In the genomic region with DNA sequence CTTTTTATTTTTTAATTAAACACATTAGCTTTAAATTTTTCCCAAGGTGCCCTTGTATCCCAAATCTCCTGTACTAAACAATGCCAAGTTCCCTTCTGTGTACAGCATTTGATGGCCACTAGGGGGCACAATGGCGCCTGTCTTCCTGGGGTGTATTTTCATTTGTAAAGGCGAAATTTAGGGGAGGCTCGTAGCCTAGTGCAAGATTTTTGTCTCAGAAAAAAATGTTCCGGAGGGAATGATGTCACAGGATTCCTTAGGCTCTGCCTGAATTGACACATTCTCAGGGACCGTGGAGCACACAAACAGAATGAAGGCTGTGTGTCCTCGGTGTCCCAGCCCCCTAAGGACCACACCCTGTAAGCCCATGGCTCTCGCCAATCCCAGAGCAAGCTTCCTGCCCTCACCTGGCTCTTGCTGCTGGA, we compare ENCODE assay signal across 8 mouse cellular contexts.
DNase-seq lines count a peak whose midpoint lies in the region; ATAC-seq lines count a peak whose summit lies in the region.

No protein-coding gene starts in this region.

- no peaks in the 10 kb centered on the region for H3K36me3 ChIP-seq in midbrain, embryonic 14.5 days (ENCODE audit: control insufficient read depth, insufficient read depth, low read length)
- no peaks in the 10 kb centered on the region for H3K36me3 ChIP-seq in splenic B cell, adult 2 months (ENCODE audit: control insufficient read depth, insufficient read depth, low read length, poor library complexity, severe bottlenecking)

- intact Hi-C loops in left cerebral cortex, postnatal 4 days (cut with DNase I) = no loop called here

- H3K4me2 ChIP-seq in midbrain, embryonic 14.5 days (ENCODE audit: low read length) = no peak overlapping the region

- WGBS in midbrain, embryonic 14.5 days = 37% methylated on average over 7 of the region's 7 CpGs

- no peak overlapping the region for H3K9ac ChIP-seq in midbrain, embryonic 14.5 days (replicated peaks; ENCODE audit: low read length)

- H3K9me3 ChIP-seq in midbrain, embryonic 14.5 days (ENCODE audit: control insufficient read depth, low read length) = no peaks in the 10 kb centered on the region

- H3K4me3 ChIP-seq in midbrain, embryonic 14.5 days (replicated peaks; ENCODE audit: low read depth, low read length) = no peak overlapping the region

- DNase-seq in B cell, adult 2 months = peak; percentile 83 to 84
- peak; percentile 79 for DNase-seq in adrenal gland, postnatal 10 days
- peak; percentile 54 for DNase-seq in embryo, embryonic 9.5 days (ENCODE audit: extremely low spot score)
- peak; percentile 66 to 88 for DNase-seq in heart, adult 18-20 months
- DNase-seq in kidney, adult 18-20 months = peak; percentile 77
- DNase-seq in left cerebral cortex, postnatal 4 days = peak; percentile 67
- peak; percentile 83 for DNase-seq in midbrain, embryonic 14.5 days
- peak; percentile 81 for DNase-seq in splenic B cell, adult 2 months (ENCODE audit: low read depth, low spot score)

- H3K27me3 ChIP-seq in midbrain, embryonic 14.5 days (ENCODE audit: control insufficient read depth, insufficient read depth, low read length) = no peaks in the 10 kb centered on the region
- no peaks in the 10 kb centered on the region for H3K27me3 ChIP-seq in splenic B cell, adult 2 months (ENCODE audit: control insufficient read depth, insufficient read depth, low read length, poor library complexity, severe bottlenecking)

- no peaks in the 10 kb centered on the region for H3K4me1 ChIP-seq in midbrain, embryonic 14.5 days (ENCODE audit: control insufficient read depth, insufficient read depth, low read length)

- H3K27ac ChIP-seq in midbrain, embryonic 14.5 days (replicated peaks; ENCODE audit: low read depth, low read length) = no peak overlapping the region

- ATAC-seq in midbrain, embryonic 14.5 days (ENCODE audit: low FRiP score, low TSS enrichment) = no peak
